In genomic region chr11:101971410-101971809, GRCm38 (mm10) we compare ENCODE assay signal across 10 mouse cellular contexts. TPM values are rescaled to one million over a fixed set of nuclear protein-coding genes. Genes with fewer than 3 reads are reported as not detected.
DNase-seq lines count a peak whose midpoint lies in the region; ATAC-seq and TF ChIP-seq lines count a peak whose summit lies in the region.
"Had no signal": no experiment of that assay in that cellular context is flagged by ENCODE, and none has a peak within 500 bp of the region (broad histone marks: within the 10 kb centered on the region; RNA-seq: fewer than 3 reads in every experiment).

No protein-coding gene starts in this region.

- H3K4me3 ChIP-seq in layer of hippocampus, adult 2 months = no peak overlapping the region
- H3K4me3 ChIP-seq in small intestine, adult 2 months (ENCODE audit: low read depth, low read length) = no peak overlapping the region
- H3K4me3 ChIP-seq: embryonic facial prominence, embryonic 15.5 days had no signal

- peaks cover 5% of the 10 kb centered on the region; the same call in 1 of the 2 replicates for H3K27me3 ChIP-seq in small intestine, adult 2 months (ENCODE audit: control insufficient read depth, insufficient read depth, low read length)

- no peak overlapping the region for H3K27ac ChIP-seq in layer of hippocampus, adult 2 months
- no peak overlapping the region for H3K27ac ChIP-seq in small intestine, adult 2 months (ENCODE audit: insufficient read depth, low read depth, low read length)
- H3K27ac ChIP-seq: embryonic facial prominence, embryonic 15.5 days had no signal

- ATAC-seq in common myeloid progenitor, adult 5-6 weeks (replicated peaks; ENCODE audit: low read depth, poor library complexity, severe bottlenecking) = peak; percentile 46; the same call in 1 of the 2 replicates

- no peak for TF ChIP-seq POLR2A in small intestine, adult 2 months (IDR thresholded peaks at IDR 0.05; ENCODE audit: low read depth, low read length)

- DNase-seq in layer of hippocampus, adult 2 months (ENCODE audit: low spot score in 2 of 2) = no peak
- DNase-seq in layer of hippocampus, postnatal 36 days = no peak
- DNase-seq in MN1 (ENCODE audit: low spot score) = peak; percentile 23
- no peak for DNase-seq in left cerebral cortex, adult 11 months (ENCODE audit: low spot score)
- no peak for DNase-seq in cerebellum, adult 11-12 months

- 27% methylated on average over 3 of the region's 3 CpGs for WGBS in small intestine, adult 2 months

- peak; percentile 91 for TF ChIP-seq CTCF in layer of hippocampus, adult 2 months (conservative IDR thresholded peaks at IDR 0.05)
- peak; percentile 83; the same call in 1 of the 2 replicates for TF ChIP-seq CTCF in small intestine, adult 2 months (IDR thresholded peaks at IDR 0.05; ENCODE audit: extremely low read depth, insufficient read length, insufficient replicate concordance, low read depth, low read length)

- H3K36me3 ChIP-seq in small intestine, adult 2 months (ENCODE audit: control insufficient read depth, insufficient read depth, low read length) = peaks cover 4% of the 10 kb centered on the region; the same call in 1 of the 2 replicates
- H3K36me3 ChIP-seq: embryonic facial prominence, embryonic 15.5 days had no signal

- H3K4me1 ChIP-seq in small intestine, adult 2 months (ENCODE audit: control insufficient read depth, insufficient read depth, insufficient read length, low read length) = no peaks in the 10 kb centered on the region

RNA-seq across cellular contexts. Expression of gene Sost, which starts 4.6 kb away (rescaled TPM):
- total RNA-seq in layer of hippocampus, adult 2 months (2021) = not detected
- total RNA-seq in layer of hippocampus, postnatal 36 days (2021) = not detected
- total RNA-seq in common myeloid progenitor, adult 5-6 weeks (2017) = not detected in 2 replicates
- not detected in 2 replicates for polyA plus RNA-seq in small intestine, adult 2 months (2012; rRNA removed)
- total RNA-seq: left cerebral cortex, postnatal 25 days; neutrophil, adult 5-6 weeks had no signal

RNA-seq across cellular contexts. Expression of gene Cfap97d1, which starts 12.7 kb away (rescaled TPM):
- not detected for total RNA-seq in layer of hippocampus, adult 2 months (2021)
- not detected for total RNA-seq in layer of hippocampus, postnatal 36 days (2021)
- total RNA-seq in common myeloid progenitor, adult 5-6 weeks (2017) = not detected in 2 replicates
- not detected in 2 replicates for polyA plus RNA-seq in small intestine, adult 2 months (2012; rRNA removed)
- total RNA-seq: left cerebral cortex, postnatal 25 days; neutrophil, adult 5-6 weeks had no signal
- polyA plus RNA-seq: embryonic facial prominence, embryonic 15.5 days had no signal

RNA-seq across cellular contexts. Expression of gene Dusp3, which starts 15.4 kb away (rescaled TPM):
- total RNA-seq in layer of hippocampus, adult 2 months (2021) = 100 to 1,000 TPM; 149 to 155 TPM
- total RNA-seq in layer of hippocampus, postnatal 36 days (2021) = 100 to 1,000 TPM; 138 to 158 TPM
- 2.0 and 6.6 TPM in 2 replicates for total RNA-seq in common myeloid progenitor, adult 5-6 weeks (2017)
- 27.9 and 28.0 TPM in 2 replicates for polyA plus RNA-seq in small intestine, adult 2 months (2012; rRNA removed)

RNA-seq across cellular contexts. Expression of gene Mpp3, which starts 56.9 kb away (rescaled TPM):
- 10 to 100 TPM; 88.3 to 94.4 TPM for total RNA-seq in layer of hippocampus, adult 2 months (2021)
- 10 to 100 TPM; 88.5 to 90.2 TPM for total RNA-seq in layer of hippocampus, postnatal 36 days (2021)
- not detected in 2 replicates for total RNA-seq in common myeloid progenitor, adult 5-6 weeks (2017)
- 0.55 and 0.90 TPM in 2 replicates for polyA plus RNA-seq in small intestine, adult 2 months (2012; rRNA removed)
- total RNA-seq: neutrophil, adult 5-6 weeks had no signal

Comparison
In these comparisons a context has a peak if more than half of its experiments do, and no peak if none do; other contexts are left out.
1. RNA of gene Dusp3, which starts 15.4 kb away (total RNA-seq): 138 to 158 TPM in layer of hippocampus, postnatal 36 days and 149 to 155 TPM in layer of hippocampus, adult 2 months; 2.0 to 6.6 TPM in common myeloid progenitor, adult 5-6 weeks; every median in the first group is over 10 times any median in the second.